Mouse (Mus musculus) intestine, embryonic 15.5 days (tissue): ENCODE measurements around the gene Magoh. TPM values are rescaled to one million over a fixed set of nuclear protein-coding genes. Genes with fewer than 3 reads are reported as not detected.

ENCODE experiments used
- ATAC-seq: fragments of 200-750 bp; cut with Nextera tagmentation; 2 replicates; pipeline ENCODE4 v1.8.0; 2017; ENCODE audit warnings: moderate TSS enrichment, moderate library complexity
- H3K27ac ChIP-seq: fragments of 300-500 bp; sonication (generic); 2 replicates; pipeline ENCODE4 v1.5.1; 2015; ENCODE audit warnings: mild to moderate bottlenecking, inconsistent platforms
- H3K27me3 ChIP-seq: fragments of 300-500 bp; sonication (generic); replicated peaks from 2 replicates; pipeline ENCODE4 v1.6.1; 2015; ENCODE audit warnings: inconsistent platforms
- H3K36me3 ChIP-seq: fragments of 300-500 bp; sonication (generic); 2 replicates; pipeline ENCODE4 v1.6.1; 2015; ENCODE audit warnings: inconsistent platforms
- H3K4me1 ChIP-seq: fragments of 300-500 bp; sonication (generic); replicated peaks from 2 replicates; pipeline ENCODE4 v1.6.1; 2015; ENCODE audit warnings: inconsistent platforms
- H3K4me2 ChIP-seq: fragments of 300-500 bp; sonication (generic); replicated peaks from 2 replicates; pipeline ENCODE4 v1.6.1; 2015; ENCODE audit warnings: mild to moderate bottlenecking, inconsistent platforms
- H3K4me3 ChIP-seq: fragments of 300-500 bp; sonication (generic); replicated peaks from 2 replicates; pipeline ENCODE4 v1.5.1; 2015; ENCODE audit warnings: inconsistent platforms
- H3K9ac ChIP-seq: fragments of 300-500 bp; sonication (generic); 2 replicates; pipeline ENCODE4 v1.6.1; 2015; ENCODE audit warnings: inconsistent platforms
- H3K9me3 ChIP-seq: fragments of 300-500 bp; sonication (generic); 2 replicates; pipeline ENCODE4 v1.6.1; 2016; ENCODE audit warnings: inconsistent platforms
- WGBS: fragments of 180-500 bp; shearing (Covaris S2); methylation state at CpG from one replicate; pipeline ENCODE4 v1.1.7; 2015; 5-methylcytosine and 5-hydroxymethylcytosine counted together
- polyA plus RNA-seq: library from polyadenylated mRNA; unstranded; fragments of >200 nt; fragmentation: Nextera tagmentation; extraction: Ambion mirVana; gene quantifications from 2 replicates; pipeline ENCODE4 v1.2.1, GENCODE M21; 2015

Magoh gene
- polyA plus RNA-seq, 1 experiment from 2014 or later: 194 TPM

DNA sequence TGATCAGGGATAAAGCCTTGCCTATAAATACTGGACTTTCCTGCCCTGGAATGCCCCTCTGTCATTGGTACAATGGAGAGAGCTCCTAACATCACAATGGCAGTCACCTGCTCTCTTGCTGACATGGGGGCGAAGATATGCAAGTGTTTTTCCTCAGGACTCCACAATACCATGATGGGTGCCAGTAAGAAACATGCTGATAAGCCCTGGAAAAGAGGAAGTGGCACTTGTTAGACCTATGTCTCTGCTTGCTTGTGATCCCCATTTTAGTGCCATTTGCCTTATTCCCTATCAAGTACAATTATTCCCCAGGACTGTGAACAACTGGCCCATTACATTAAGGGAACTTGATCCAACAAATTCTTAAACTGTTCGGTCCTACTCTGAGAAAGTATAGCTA lies 49.2 kb downstream of the Magoh start:
- no peak overlapping the region for H3K4me2 ChIP-seq
- no peak overlapping the region for H3K4me3 ChIP-seq
- H3K9me3 ChIP-seq: no peaks in the 10 kb centered on the region
- H3K36me3 ChIP-seq: no peaks in the 10 kb centered on the region
- 86% methylated on average over 2 of the region's 2 CpGs for WGBS
- ATAC-seq: no peak
- no peak overlapping the region for H3K27ac ChIP-seq
- no peak overlapping the region for H3K9ac ChIP-seq
- H3K27me3 ChIP-seq: no peaks in the 10 kb centered on the region
- no peaks in the 10 kb centered on the region for H3K4me1 ChIP-seq

DNA sequence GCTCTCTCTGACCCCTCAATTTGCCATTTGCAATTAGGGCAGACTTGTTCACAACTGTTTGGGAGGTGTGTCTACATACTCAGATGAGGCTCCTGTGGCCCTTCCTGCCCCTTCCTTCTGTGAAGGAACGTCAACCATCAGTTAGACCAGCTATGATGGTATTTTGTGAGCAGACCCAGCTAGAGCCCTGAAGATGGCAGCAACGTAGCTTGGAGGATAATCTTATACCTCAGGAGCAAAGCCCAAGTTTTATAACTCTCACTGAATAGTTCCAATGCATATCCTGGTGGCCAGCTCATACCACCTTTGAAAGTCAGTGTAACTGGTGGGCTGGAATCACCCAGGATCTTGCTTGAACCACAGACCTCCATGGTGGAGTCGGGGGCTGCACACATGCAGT lies 51.9 kb downstream of the Magoh start:
- 75% methylated on average over 3 of the region's 3 CpGs for WGBS
- Histone ChIP-seq H3K4me3 (no peak overlapping the region), H3K27ac (no peak overlapping the region), H3K4me2 (no peak overlapping the region), H3K36me3 (no peaks in the 10 kb centered on the region), H3K9me3 (no peaks in the 10 kb centered on the region), H3K9ac (no peak overlapping the region), H3K27me3 (no peaks in the 10 kb centered on the region), H3K4me1 (no peaks in the 10 kb centered on the region)
- no peak for ATAC-seq

DNA sequence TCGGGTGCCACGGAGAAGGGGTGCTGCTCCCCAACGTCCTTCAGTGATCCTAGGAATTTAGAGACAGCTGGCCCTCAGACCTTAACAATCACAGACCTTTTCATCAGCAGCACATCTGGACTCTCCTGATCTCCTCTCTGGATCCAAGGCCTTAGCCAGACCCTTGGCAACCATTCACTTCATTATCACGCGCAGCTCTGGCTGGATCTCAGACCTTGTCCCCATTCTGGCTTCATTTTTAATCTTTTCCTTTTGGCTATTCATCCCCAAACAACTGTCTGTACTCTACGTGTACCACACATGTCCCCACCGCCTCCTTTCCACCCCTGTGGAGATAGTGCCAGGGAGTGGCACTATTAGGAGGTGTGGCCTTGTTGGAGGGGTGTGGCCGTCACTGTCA lies 53.7 kb downstream of the Magoh start:
- Histone ChIP-seq H3K9me3 (no peaks in the 10 kb centered on the region), H3K27me3 (no peaks in the 10 kb centered on the region), H3K9ac (no peak overlapping the region), H3K4me1 (no peaks in the 10 kb centered on the region), H3K4me3 (no peak overlapping the region), H3K36me3 (no peaks in the 10 kb centered on the region), H3K4me2 (no peak overlapping the region), H3K27ac (no peak overlapping the region)
- 81% methylated on average over 8 of the region's 8 CpGs for WGBS
- ATAC-seq: no peak

DNA sequence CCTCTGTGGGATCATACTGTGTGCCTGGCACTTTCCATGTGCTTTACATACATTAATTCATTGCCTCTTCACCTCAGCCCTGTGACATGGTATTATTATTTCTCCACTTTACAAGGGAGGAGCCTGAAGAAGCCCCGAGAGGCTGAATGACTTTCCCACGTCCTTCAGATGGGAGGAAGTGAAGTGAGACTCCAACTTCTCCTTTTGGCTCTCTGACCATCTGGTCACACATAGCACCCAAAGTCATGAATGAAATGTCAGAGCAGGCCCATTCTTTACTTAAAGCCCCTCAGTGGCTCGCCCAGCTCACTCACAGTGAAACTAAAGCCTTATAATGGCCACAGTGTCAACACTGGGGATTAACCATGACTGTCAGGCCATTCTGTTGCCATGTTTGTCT lies 55.7 kb downstream of the Magoh start:
- no peak overlapping the region for H3K9ac ChIP-seq

More for the DNA sequence above, 55.7 kb downstream of the Magoh start:
- WGBS: 57% methylated on average over 3 of the region's 3 CpGs
- H3K9me3 ChIP-seq: no peaks in the 10 kb centered on the region
- H3K4me2 ChIP-seq: no peak overlapping the region
- H3K27me3 ChIP-seq: no peaks in the 10 kb centered on the region
- H3K36me3 ChIP-seq: no peaks in the 10 kb centered on the region
- no peak overlapping the region for H3K4me3 ChIP-seq
- 0 out of 2 replicates have a peak, but pooled peaks cover 3% of the 10 kb centered on the region for H3K4me1 ChIP-seq
- no peak overlapping the region for H3K27ac ChIP-seq
- ATAC-seq: no peak

Other genes starting within 250 kb of the Magoh start
- not detected in 2 replicates for gene Dmrtb1, start 195.5 kb upstream of the Magoh start, polyA plus RNA-seq
- 3.4 and 4.2 TPM in 2 replicates for gene Lrp8, start 77.5 kb upstream of the Magoh start, polyA plus RNA-seq
- gene 0610037L13Rik, start 10.1 kb downstream of the Magoh start, polyA plus RNA-seq: 106 and 109 TPM in 2 replicates
- gene Cpt2, start 43.9 kb downstream of the Magoh start, polyA plus RNA-seq: 106 TPM in 2 replicates
- gene Slc1a7, start 88.6 kb downstream of the Magoh start, polyA plus RNA-seq: 0.11 and 0.15 TPM in 2 replicates
- 0.95 and 1.1 TPM in 2 replicates for gene Podn, start 216.7 kb downstream of the Magoh start, polyA plus RNA-seq